In genomic region chr8:81342236-81342998, GRCm38 (mm10) we compare ENCODE assay signal across 8 mouse cellular contexts. TPM values are rescaled to one million over a fixed set of nuclear protein-coding genes. Genes with fewer than 3 reads are reported as not detected.
DNase-seq lines count a peak whose midpoint lies in the region; ATAC-seq and TF ChIP-seq lines count a peak whose summit lies in the region.

Gene Inpp4b (plus strand): TSS chr8:81342556.

- DNase-seq in 416B (ENCODE audit: low read depth): peak; percentile 72
- peak; percentile 19 to 36 for DNase-seq in adrenal gland, postnatal 4 days (ENCODE audit: low spot score in 2 of 2)
- peak; percentile 59 for DNase-seq in embryonic facial prominence, embryonic 14.5 days (ENCODE audit: low spot score)
- DNase-seq in liver, adult 2 months (ENCODE audit: extremely low read depth, low read depth, low spot score): peak; percentile 9
- DNase-seq in monocyte, adult 2 months (ENCODE audit: low read depth in 1 of 2, low spot score in 2 of 2): peak; percentile 70 to 80
- DNase-seq in spleen, postnatal 14 days (ENCODE audit: low spot score in 2 of 2): peak; percentile 41 to 50

- no peak for TF ChIP-seq CTCF in liver, adult 2 months (IDR thresholded peaks at IDR 0.05; ENCODE audit: low read depth, low read length)

- H3K4me3 ChIP-seq in embryonic facial prominence, embryonic 14.5 days (ENCODE audit: low read depth, low read length): peak within 1 kb of the TSS; percentile 63
- peak within 1 kb of the TSS; percentile 65 for H3K4me3 ChIP-seq in heart, embryonic 11.5 days (ENCODE audit: low read depth, low read length)
- H3K4me3 ChIP-seq in kidney, embryonic 15.5 days (replicated peaks): peak within 1 kb of the TSS; percentile 72
- H3K4me3 ChIP-seq in liver, adult 2 months (ENCODE audit: insufficient read depth, low read depth, low read length): peak within 1 kb of the TSS; percentile 37; the same call in 1 of the 2 replicates

- 1% methylated on average over 28 of the region's 46 CpGs for WGBS in embryonic facial prominence, embryonic 14.5 days
- under 1% methylated on average over 46 of the region's 46 CpGs for WGBS in heart, embryonic 11.5 days (ENCODE audit: insufficient replicate concordance)
- under 1% methylated on average over 46 of the region's 46 CpGs for WGBS in kidney, embryonic 15.5 days
- WGBS in liver, adult 2 months: 2% methylated on average over 46 of the region's 46 CpGs

- TF ChIP-seq POLR2A in liver, adult 2 months (IDR thresholded peaks at IDR 0.05; ENCODE audit: extremely low read depth, insufficient read depth, low read length): no peak

- H3K79me2 ChIP-seq in liver, adult 2 months (ENCODE audit: control insufficient read depth, insufficient read depth, low read length): no peaks in the 10 kb centered on the region

- no peaks in the 10 kb centered on the region for H3K9me3 ChIP-seq in embryonic facial prominence, embryonic 14.5 days (ENCODE audit: control insufficient read depth, low read length)
- H3K9me3 ChIP-seq in heart, embryonic 11.5 days (replicated peaks; ENCODE audit: control insufficient read depth, low read length): no peaks in the 10 kb centered on the region
- H3K9me3 ChIP-seq in kidney, embryonic 15.5 days (replicated peaks): no peaks in the 10 kb centered on the region

- peak; percentile 82 for ATAC-seq in embryonic facial prominence, embryonic 14.5 days (ENCODE audit: low read depth)
- peak; percentile 61; the same call in 1 of the 2 replicates for ATAC-seq in heart, embryonic 11.5 days (replicated peaks; ENCODE audit: insufficient number of reproducible peaks, low FRiP score, low TSS enrichment)
- ATAC-seq in kidney, embryonic 15.5 days (replicated peaks; ENCODE audit: low FRiP score): peak; percentile 88

- H3K36me3 ChIP-seq in embryonic facial prominence, embryonic 14.5 days (ENCODE audit: control insufficient read depth, insufficient read depth, low read length): no peaks in the 10 kb centered on the region
- no peaks in the 10 kb centered on the region for H3K36me3 ChIP-seq in heart, embryonic 11.5 days (ENCODE audit: control insufficient read depth, insufficient read depth, low read length)
- no peaks in the 10 kb centered on the region for H3K36me3 ChIP-seq in kidney, embryonic 15.5 days
- no peaks in the 10 kb centered on the region for H3K36me3 ChIP-seq in liver, adult 2 months (ENCODE audit: control insufficient read depth, insufficient read depth, low read length)

- no peaks in the 10 kb centered on the region for H3K27me3 ChIP-seq in embryonic facial prominence, embryonic 14.5 days (replicated peaks; ENCODE audit: control insufficient read depth, insufficient read depth, low read length)
- peaks cover 18% of the 10 kb centered on the region for H3K27me3 ChIP-seq in heart, embryonic 11.5 days (ENCODE audit: control insufficient read depth, insufficient read depth, low read length)
- H3K27me3 ChIP-seq in kidney, embryonic 15.5 days: no peaks in the 10 kb centered on the region
- peaks cover 5% of the 10 kb centered on the region for H3K27me3 ChIP-seq in liver, adult 2 months (ENCODE audit: control insufficient read depth, insufficient read depth, low read length)

- H3K4me1 ChIP-seq in embryonic facial prominence, embryonic 14.5 days (ENCODE audit: control insufficient read depth, insufficient read depth, low read length): no peaks in the 10 kb centered on the region
- H3K4me1 ChIP-seq in heart, embryonic 11.5 days (ENCODE audit: control insufficient read depth, insufficient read depth, low read length): no peaks in the 10 kb centered on the region; the same call in 1 of the 2 replicates
- H3K4me1 ChIP-seq in kidney, embryonic 15.5 days: peaks cover 15% of the 10 kb centered on the region
- peaks cover 5% of the 10 kb centered on the region; the same call in 1 of the 2 replicates for H3K4me1 ChIP-seq in liver, adult 2 months (ENCODE audit: control insufficient read depth, insufficient read depth, low read length)

- H3K27ac ChIP-seq in embryonic facial prominence, embryonic 14.5 days (replicated peaks; ENCODE audit: low read depth, low read length): no peak within 1 kb of the TSS
- H3K27ac ChIP-seq in heart, embryonic 11.5 days (ENCODE audit: low read depth, low read length): no peak within 1 kb of the TSS
- peak within 1 kb of the TSS; percentile 37; the same call in 1 of the 2 replicates for H3K27ac ChIP-seq in kidney, embryonic 15.5 days
- no peak within 1 kb of the TSS for H3K27ac ChIP-seq in liver, adult 2 months (replicated peaks; ENCODE audit: insufficient read depth, low read depth, low read length)

- peak within 1 kb of the TSS; percentile 64 for H3K9ac ChIP-seq in embryonic facial prominence, embryonic 14.5 days (ENCODE audit: low read depth, low read length)
- H3K9ac ChIP-seq in heart, embryonic 11.5 days (ENCODE audit: low read depth, low read length): peak within 1 kb of the TSS; percentile 60
- H3K9ac ChIP-seq in kidney, embryonic 15.5 days: peak within 1 kb of the TSS; percentile 59
- H3K9ac ChIP-seq in liver, adult 2 months (ENCODE audit: low read depth, low read length): no peak within 1 kb of the TSS

- H3K4me2 ChIP-seq in embryonic facial prominence, embryonic 14.5 days (ENCODE audit: low read depth, low read length): peak within 1 kb of the TSS; percentile 95
- peak within 1 kb of the TSS; percentile 92 for H3K4me2 ChIP-seq in heart, embryonic 11.5 days
- H3K4me2 ChIP-seq in kidney, embryonic 15.5 days: peak within 1 kb of the TSS; percentile 96

RNA-seq across cellular contexts. Expression of gene Inpp4b, which starts in this region (rescaled TPM):
- 10 to 100 TPM in 1 of 2 experiments, 1 to 10 TPM in 1; 9.8 to 10.8 TPM for total RNA-seq in adrenal gland, postnatal 4 days (2021)
- 14.9 and 16.6 TPM in 2 replicates for polyA plus RNA-seq in embryonic facial prominence, embryonic 14.5 days (2014; fragmentation: Nextera tagmentation; extraction: Ambion mirVana)
- 7.6 and 8.0 TPM in 2 replicates for polyA plus RNA-seq in heart, embryonic 11.5 days (2014; fragmentation: Nextera tagmentation; extraction: Ambion mirVana)
- 9.8 and 11.5 TPM in 2 replicates for polyA plus RNA-seq in kidney, embryonic 15.5 days (2015; fragmentation: Nextera tagmentation; extraction: Ambion mirVana)
- total RNA-seq in liver, adult 2 months (2014; rRNA removed): 2.3 and 3.6 TPM in 2 replicates
- 0.16 and 0.20 TPM in 2 replicates for polyA plus RNA-seq in liver, adult 2 months (2012; rRNA removed)

Comparison
In these comparisons a context has a peak if more than half of its experiments do, and no peak if none do; other contexts are left out.
1. DNase-seq: peak in every context shown above with its lines; median percentile 75 in monocyte, adult 2 months; 72 in 416B; 59 in embryonic facial prominence, embryonic 14.5 days; 46 in spleen, postnatal 14 days; 28 in adrenal gland, postnatal 4 days; 9 in liver, adult 2 months.